Mouse (Mus musculus): Measurements from ENCODE around the gene Srp68.

The Srp68 gene

GRCm38 (mm10) chr11:116247502-116248222 lies 26.4 kb downstream of the Srp68 start:
- no peak for DNase-seq (ENCODE audit: low read depth)

GRCm38 (mm10) chr11:116245616-116246015 lies 28.4 kb downstream of the Srp68 start:
- no peak for DNase-seq (ENCODE audit: low read depth)

- no peak for DNase-seq (ENCODE audit: low read depth)
These were observed 29.4 kb downstream of the Srp68 start for GRCm38 (mm10) chr11:116244580-116244979.

- DNase-seq (ENCODE audit: low read depth), result no peak
These were observed 32.2 kb downstream of the Srp68 start for GRCm38 (mm10) chr11:116241744-116242235.

- DNase-seq (ENCODE audit: low read depth), result no peak
These were observed 34.2 kb downstream of the Srp68 start for GRCm38 (mm10) chr11:116239797-116240196.

- peak; percentile 72 for DNase-seq (ENCODE audit: low read depth)
These were observed 36.1 kb downstream of the Srp68 start, which contains the start of gene Evpl for GRCm38 (mm10) chr11:116237742-116238395. Evpl (minus strand) TSS chr11:116238077.

- DNase-seq (ENCODE audit: low read depth), result no peak
These were observed 39.1 kb downstream of the Srp68 start for GRCm38 (mm10) chr11:116234901-116235300.

GRCm38 (mm10) chr11:116232427-116232826 lies 41.6 kb downstream of the Srp68 start:
- DNase-seq (ENCODE audit: low read depth), result no peak

- DNase-seq (ENCODE audit: low read depth), result no peak
These were observed 45.3 kb downstream of the Srp68 start for GRCm38 (mm10) chr11:116228699-116229098.

GRCm38 (mm10) chr11:116226414-116226813 lies 47.6 kb downstream of the Srp68 start:
- DNase-seq (ENCODE audit: low read depth), result peak; percentile 90

- DNase-seq (ENCODE audit: low read depth), result no peak
These were observed 51.3 kb downstream of the Srp68 start for GRCm38 (mm10) chr11:116222740-116223059.

GRCm38 (mm10) chr11:116221931-116222739 lies 51.9 kb downstream of the Srp68 start:
- no peak for DNase-seq (ENCODE audit: low read depth)

- DNase-seq (ENCODE audit: low read depth), result peak; percentile 77
These were observed 54.1 kb downstream of the Srp68 start for GRCm38 (mm10) chr11:116219885-116220284.

GRCm38 (mm10) chr11:116218737-116219400 lies 55.1 kb downstream of the Srp68 start:
- peak; percentile 56 for DNase-seq (ENCODE audit: low read depth)

GRCm38 (mm10) chr11:116218263-116218662 lies 55.8 kb downstream of the Srp68 start:
- no peak for DNase-seq (ENCODE audit: low read depth)

GRCm38 (mm10) chr11:116216549-116216948 lies 57.5 kb downstream of the Srp68 start:
- no peak for DNase-seq (ENCODE audit: low read depth)

- DNase-seq (ENCODE audit: low read depth), result no peak
These were observed 58.0 kb downstream of the Srp68 start for GRCm38 (mm10) chr11:116215991-116216390.

- DNase-seq (ENCODE audit: low read depth), result no peak
These were observed 58.8 kb downstream of the Srp68 start for GRCm38 (mm10) chr11:116215181-116215580.

GRCm38 (mm10) chr11:116213877-116214510 lies 60.0 kb downstream of the Srp68 start:
- DNase-seq (ENCODE audit: low read depth), result no peak

- no peak for DNase-seq (ENCODE audit: low read depth)
These were observed 61.2 kb downstream of the Srp68 start for GRCm38 (mm10) chr11:116212847-116213246.

- no peak for DNase-seq (ENCODE audit: low read depth)
These were observed 63.3 kb downstream of the Srp68 start for GRCm38 (mm10) chr11:116210696-116211095.

GRCm38 (mm10) chr11:116209257-116209656 lies 64.8 kb downstream of the Srp68 start:
- DNase-seq (ENCODE audit: low read depth), result no peak

Data from naive thymus-derived CD4-positive, alpha-beta T cell, adult 2 months (primary cell).